Mouse (Mus musculus) erythroblast, embryonic 14.5 days (primary cell): ENCODE results near the gene Arrdc2. TPM values are rescaled to one million over a fixed set of nuclear protein-coding genes. Genes with fewer than 3 reads are reported as not detected.
"Not testable (repeated sequence)": the region's sequence is repeated elsewhere in the genome, so short reads cannot be mapped to it uniquely, and the experiment has no call there.

Experiments used
- H3K27me3 ChIP-seq: 2 replicates; pipeline ENCODE4 v1.6.1; 2012; ENCODE audit warnings: inconsistent platforms; ENCODE audit not compliant: control insufficient read depth
- H3K36me3 ChIP-seq: 2 replicates; pipeline ENCODE4 v1.6.1; 2012; ENCODE audit warnings: mild to moderate bottlenecking, inconsistent platforms; ENCODE audit not compliant: control insufficient read depth
- H3K4me1 ChIP-seq: 2 replicates; pipeline ENCODE4 v1.6.1; 2012; ENCODE audit warnings: inconsistent platforms; ENCODE audit not compliant: control insufficient read depth
- H3K4me3 ChIP-seq: replicated peaks from 2 replicates; pipeline ENCODE3; 2012; ENCODE audit warnings: moderate library complexity, mild to moderate bottlenecking, inconsistent platforms
- H3K9me3 ChIP-seq: 2 replicates; pipeline ENCODE4 v1.6.1; 2012; ENCODE audit warnings: low read length, inconsistent platforms, mixed read lengths; ENCODE audit not compliant: control insufficient read depth
- GATA1 ChIP-seq: IDR thresholded peaks from 2 replicates; pipeline ENCODE4 v1.6.1; 2012; ENCODE audit warnings: low read length, inconsistent platforms, mixed read lengths
- TAL1 ChIP-seq: IDR thresholded peaks from 3 replicates; pipeline ENCODE4 v1.6.1; 2012; ENCODE audit warnings: low read length, inconsistent platforms, mixed read lengths
- polyA plus RNA-seq: library from polyadenylated mRNA; stranded (reverse); fragments of >175 nt; gene quantifications from 2 replicates; pipeline ENCODE4 v1.2.3, GENCODE M21; 2012

The Arrdc2 gene
- polyA plus RNA-seq, 1 experiment = 50.4 TPM

- Histone ChIP-seq H3K4me3 (no peak overlapping the region), H3K36me3 (peaks cover 56% of the 10 kb centered on the region), H3K4me1 (peaks cover 60% of the 10 kb centered on the region), H3K27me3 (no peaks in the 10 kb centered on the region; the same call in 1 of the 2 replicates), H3K9me3 (no peaks in the 10 kb centered on the region)
- no peak for TF ChIP-seq GATA1
- no peak for TF ChIP-seq TAL1
Measured at GRCm38 (mm10) chr8:70832371-70832770, 7.1 kb downstream of the Arrdc2 start.

DNA sequence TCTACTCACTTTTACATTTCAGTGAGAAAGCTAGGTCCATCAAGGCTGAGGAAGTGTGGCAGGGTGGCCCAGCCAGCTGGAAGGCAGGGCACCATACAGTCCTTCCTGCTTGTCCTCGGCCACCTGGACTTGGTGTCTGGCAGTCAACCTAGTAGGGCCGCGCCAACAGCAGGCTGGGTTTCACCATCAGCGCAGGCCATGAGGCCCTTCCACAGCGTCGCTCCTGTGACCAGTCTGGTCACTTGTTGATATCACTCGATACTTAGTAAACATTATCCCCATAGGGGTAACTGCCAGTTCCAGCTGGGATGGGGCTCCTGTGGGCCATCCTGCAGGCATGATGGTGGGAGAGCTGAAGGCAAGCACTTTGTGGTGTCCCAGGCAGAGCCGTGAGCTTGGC is 8.0 kb downstream of the Arrdc2 start:
- Histone ChIP-seq H3K4me1 (peaks cover 52% of the 10 kb centered on the region), H3K36me3 (peaks cover 47% of the 10 kb centered on the region), H3K27me3 (peaks cover 3% of the 10 kb centered on the region), H3K9me3 (peaks cover 4% of the 10 kb centered on the region), H3K4me3 (no peak overlapping the region)
- TF ChIP-seq TAL1 (no peak), GATA1 (no peak)

- peaks cover 15% of the 10 kb centered on the region for H3K27me3 ChIP-seq
Measured at GRCm38 (mm10) chr8:70827796-70828195, 11.7 kb downstream of the Arrdc2 start.

DNA sequence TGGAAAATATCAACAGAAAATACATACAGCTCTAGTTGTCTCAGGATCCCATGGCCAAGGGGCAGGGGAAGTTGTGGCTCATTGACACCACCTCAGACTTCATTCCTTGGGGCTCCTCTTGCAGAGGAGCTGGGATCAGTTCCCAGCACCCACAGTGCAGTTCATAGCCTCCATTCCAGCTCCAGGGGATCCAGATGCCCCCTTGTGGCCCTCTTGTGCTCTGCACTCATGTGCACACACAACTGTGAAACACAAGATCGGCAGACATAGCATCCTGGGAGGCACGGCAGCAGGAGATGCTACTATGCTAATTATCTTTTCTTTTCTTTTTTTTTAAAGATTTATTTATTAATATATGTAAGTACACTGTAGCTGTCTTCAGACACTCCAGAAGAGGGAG is 12.5 kb downstream of the Arrdc2 start:
- peaks cover 15% of the 10 kb centered on the region for H3K27me3 ChIP-seq
- H3K36me3 ChIP-seq = peaks cover 5% of the 10 kb centered on the region

More at GRCm38 (mm10) chr8:70827796-70828195, 11.7 kb downstream of the Arrdc2 start:
- peaks cover 10% of the 10 kb centered on the region for H3K36me3 ChIP-seq
- H3K4me1 ChIP-seq = peaks cover 23% of the 10 kb centered on the region
- TF ChIP-seq TAL1 (no peak), GATA1 (no peak)
- H3K9me3 ChIP-seq = peaks cover 4% of the 10 kb centered on the region
- H3K4me3 ChIP-seq = no peak overlapping the region

GRCm38 (mm10) chr8:70825816-70826215 is 13.7 kb downstream of the Arrdc2 start:
- TF ChIP-seq GATA1 (no peak), TAL1 (no peak)
- H3K4me3 ChIP-seq = no peak overlapping the region
- H3K27me3 ChIP-seq = peaks cover 15% of the 10 kb centered on the region

More for the DNA sequence above, 12.5 kb downstream of the Arrdc2 start:
- Histone ChIP-seq H3K9me3 (peaks cover 4% of the 10 kb centered on the region), H3K4me1 (peaks cover 21% of the 10 kb centered on the region), H3K4me3 (no peak overlapping the region)
- TF ChIP-seq TAL1 (no peak), GATA1 (no peak)

DNA sequence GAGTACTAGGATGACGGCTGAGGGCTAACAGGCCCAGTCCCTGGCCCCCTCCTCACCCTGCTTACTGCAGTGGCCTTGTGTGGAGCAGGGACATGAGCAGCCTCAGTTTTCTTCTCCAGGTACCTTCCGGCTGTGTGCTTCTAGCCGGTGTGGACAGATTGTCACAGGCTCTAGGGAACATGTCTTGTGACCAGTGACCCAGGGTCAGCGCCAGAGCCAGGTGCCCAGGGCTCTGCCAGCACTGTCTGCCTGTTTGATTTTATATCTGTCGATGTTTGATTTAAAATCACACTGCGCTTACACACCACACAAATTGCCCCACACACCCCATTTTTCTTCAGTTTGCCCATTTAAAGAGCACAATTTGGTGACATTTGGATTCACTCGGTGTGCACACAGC is 15.7 kb downstream of the Arrdc2 start:
- H3K4me3 ChIP-seq = no peak overlapping the region

More at GRCm38 (mm10) chr8:70825816-70826215, 13.7 kb downstream of the Arrdc2 start:
- Histone ChIP-seq H3K36me3 (no peaks in the 10 kb centered on the region), H3K4me1 (peaks cover 28% of the 10 kb centered on the region), H3K9me3 (peaks cover 4% of the 10 kb centered on the region)

GRCm38 (mm10) chr8:70822594-70822993 is 16.9 kb downstream of the Arrdc2 start:
- H3K9me3 ChIP-seq, H3K36me3 ChIP-seq, H3K4me3 ChIP-seq: not testable (repeated sequence)
- Histone ChIP-seq H3K4me1 (peaks cover 38% of the 10 kb centered on the region), H3K27me3 (peaks cover 29% of the 10 kb centered on the region)

More for the DNA sequence above, 15.7 kb downstream of the Arrdc2 start:
- Histone ChIP-seq H3K27me3 (peaks cover 24% of the 10 kb centered on the region), H3K4me1 (peaks cover 38% of the 10 kb centered on the region), H3K9me3 (peaks cover 6% of the 10 kb centered on the region), H3K36me3 (no peaks in the 10 kb centered on the region)
- TF ChIP-seq GATA1 (no peak), TAL1 (no peak)

- TF ChIP-seq GATA1 (no peak), TAL1 (no peak)
- Histone ChIP-seq H3K36me3 (no peaks in the 10 kb centered on the region), H3K4me3 (no peak overlapping the region), H3K27me3 (peaks cover 32% of the 10 kb centered on the region), H3K9me3 (peaks cover 7% of the 10 kb centered on the region), H3K4me1 (peaks cover 42% of the 10 kb centered on the region)
Measured at GRCm38 (mm10) chr8:70821992-70822391, 17.5 kb downstream of the Arrdc2 start.

GRCm38 (mm10) chr8:70821399-70821962 is 18.0 kb downstream of the Arrdc2 start:
- no peaks in the 10 kb centered on the region for H3K36me3 ChIP-seq
- peaks cover 35% of the 10 kb centered on the region for H3K27me3 ChIP-seq
- peaks cover 47% of the 10 kb centered on the region for H3K4me1 ChIP-seq
- TF ChIP-seq GATA1 (no peak), TAL1 (no peak)
- no peak overlapping the region for H3K4me3 ChIP-seq
- peaks cover 4% of the 10 kb centered on the region for H3K9me3 ChIP-seq
